Comparison of ENCODE assay signal across 9 mouse cellular contexts in genomic region chr19:44684061-44684514, GRCm38 (mm10).
DNase-seq lines count a peak whose midpoint lies in the region; ATAC-seq and TF ChIP-seq lines count a peak whose summit lies in the region.
"Had no signal": no experiment of that assay in that cellular context is flagged by ENCODE, and none has a peak within 500 bp of the region (broad histone marks: within the 10 kb centered on the region; RNA-seq: fewer than 3 reads in every experiment).

No protein-coding gene starts in this region.

- TF ChIP-seq POLR2A in embryonic fibroblast, embryonic 13.5 days (IDR thresholded peaks at IDR 0.05; ENCODE audit: low read depth, low read length) = no peak
- no peak for TF ChIP-seq POLR2A in liver, adult 2 months (IDR thresholded peaks at IDR 0.05; ENCODE audit: extremely low read depth, insufficient read depth, low read length)
- TF ChIP-seq POLR2A in olfactory bulb, adult 2 months (IDR thresholded peaks at IDR 0.05; ENCODE audit: insufficient read depth, low read depth, low read length) = no peak

- WGBS in hindbrain, postnatal 0 days = 1% methylated on average over 47 of the region's 48 CpGs
- WGBS in liver, adult 2 months = 3% methylated on average over 47 of the region's 48 CpGs
- 3% methylated on average over 48 of the region's 48 CpGs for WGBS in olfactory bulb, adult 2 months

- no peak overlapping the region for H3K4me3 ChIP-seq in embryonic fibroblast, embryonic 13.5 days (ENCODE audit: insufficient read depth, low read length)
- H3K4me3 ChIP-seq in hindbrain, postnatal 0 days (ENCODE audit: low read length) = peak overlapping the region; percentile 24
- no peak overlapping the region for H3K4me3 ChIP-seq in liver, adult 2 months (ENCODE audit: insufficient read depth, low read depth, low read length)
- H3K4me3 ChIP-seq in olfactory bulb, adult 2 months (ENCODE audit: insufficient read depth, low read depth, low read length) = peak overlapping the region; percentile 5; the same call in 1 of the 2 replicates

- 0 out of 2 replicates have a peak, but pooled peaks have one; percentile 23 for TF ChIP-seq CTCF in embryonic fibroblast, embryonic 13.5 days (IDR thresholded peaks at IDR 0.05; ENCODE audit: borderline replicate concordance, insufficient read depth, low read length)
- peak; percentile 50 for TF ChIP-seq CTCF in hindbrain, postnatal 0 days (IDR thresholded peaks at IDR 0.05; ENCODE audit: low read depth)
- peak; percentile 64 for TF ChIP-seq CTCF in liver, adult 2 months (IDR thresholded peaks at IDR 0.05; ENCODE audit: low read depth, low read length)
- TF ChIP-seq CTCF in olfactory bulb, adult 2 months (IDR thresholded peaks at IDR 0.05; ENCODE audit: insufficient read depth, low read depth, low read length) = 0 out of 2 replicates have a peak, but pooled peaks have one; percentile 27

- no peak overlapping the region for H3K27ac ChIP-seq in embryonic fibroblast, embryonic 13.5 days (ENCODE audit: insufficient read depth, low read length)
- H3K27ac ChIP-seq in hindbrain, postnatal 0 days = no peak overlapping the region
- no peak overlapping the region for H3K27ac ChIP-seq in liver, adult 2 months (replicated peaks; ENCODE audit: insufficient read depth, low read depth, low read length)
- no peak overlapping the region for H3K27ac ChIP-seq in olfactory bulb, adult 2 months (ENCODE audit: insufficient read depth, low read depth, low read length)

- peak overlapping the region; percentile 50 for H3K4me2 ChIP-seq in hindbrain, postnatal 0 days (ENCODE audit: low read depth, low read length)

- peaks cover 55% of the 10 kb centered on the region for H3K27me3 ChIP-seq in hindbrain, postnatal 0 days (ENCODE audit: insufficient read depth, low read length)
- H3K27me3 ChIP-seq in liver, adult 2 months (ENCODE audit: control insufficient read depth, insufficient read depth, low read length) = peaks cover 20% of the 10 kb centered on the region

- H3K9me3 ChIP-seq in hindbrain, postnatal 0 days (ENCODE audit: low read length) = no peaks in the 10 kb centered on the region
- H3K9me3 ChIP-seq: G1E had no signal

- ATAC-seq in cerebellum, adult (ENCODE audit: insufficient number of reproducible peaks, low FRiP score, low TSS enrichment) = no peak
- ATAC-seq in hindbrain, postnatal 0 days = no peak
- ATAC-seq in erythroblast, adult 5-6 weeks (replicated peaks; ENCODE audit: low FRiP score, poor library complexity, severe bottlenecking) = no peak

- no peaks in the 10 kb centered on the region for H3K79me2 ChIP-seq in liver, adult 2 months (ENCODE audit: control insufficient read depth, insufficient read depth, low read length)

- no peaks in the 10 kb centered on the region for H3K36me3 ChIP-seq in hindbrain, postnatal 0 days (ENCODE audit: insufficient read depth, low read length)
- no peaks in the 10 kb centered on the region for H3K36me3 ChIP-seq in liver, adult 2 months (ENCODE audit: control insufficient read depth, insufficient read depth, low read length)
- H3K36me3 ChIP-seq: G1E had no signal

- peak; percentile 10 to 35 for DNase-seq in cerebellum, postnatal 25 days
- peak; percentile 70 for DNase-seq in ES-CJ7 (ENCODE audit: low read depth, low spot score)
- peak; percentile 40 for DNase-seq in hindbrain, postnatal 0 days (ENCODE audit: low spot score)
- no peak for DNase-seq in liver, adult 2 months (ENCODE audit: extremely low read depth, low read depth, low spot score)

- H3K4me1 ChIP-seq in embryonic fibroblast, embryonic 13.5 days (ENCODE audit: control insufficient read depth, insufficient read depth, low read length) = no peaks in the 10 kb centered on the region
- no peaks in the 10 kb centered on the region for H3K4me1 ChIP-seq in hindbrain, postnatal 0 days (ENCODE audit: insufficient read depth, low read length)
- no peaks in the 10 kb centered on the region for H3K4me1 ChIP-seq in liver, adult 2 months (ENCODE audit: control insufficient read depth, insufficient read depth, low read length)
- H3K4me1 ChIP-seq in olfactory bulb, adult 2 months (ENCODE audit: control insufficient read depth, insufficient read depth, low read length) = peaks cover 6% of the 10 kb centered on the region; the same call in 1 of the 2 replicates

- no peak overlapping the region for H3K9ac ChIP-seq in hindbrain, postnatal 0 days (replicated peaks; ENCODE audit: low read length)
- H3K9ac ChIP-seq in liver, adult 2 months (ENCODE audit: low read depth, low read length) = no peak overlapping the region

Comparison
In these comparisons a context has a peak if more than half of its experiments do, and no peak if none do; other contexts are left out.
1. H3K4me3 ChIP-seq: peak in hindbrain, postnatal 0 days (single experiment) and olfactory bulb, adult 2 months (single experiment); none in embryonic fibroblast, embryonic 13.5 days (single experiment) and liver, adult 2 months (single experiment).
2. Peak in every context shown above with its lines, with median percentiles within 50 percentile points of each other: CTCF ChIP-seq.